Mouse (Mus musculus): Measurements from ENCODE around the gene Gm20388. TPM values are rescaled to one million over a fixed set of nuclear protein-coding genes. Genes with fewer than 3 reads are reported as not detected.

Gene Gm20388
- polyA plus RNA-seq, 1 experiment from 2014 or later = 2.5 TPM

GRCm38 (mm10) chr8:122390758-122391157, 2480.1 kb downstream of the Gm20388 start:
- Histone ChIP-seq H3K36me3 (peaks cover 97% of the 10 kb centered on the region), H3K27ac (no peak overlapping the region)
- WGBS = 91% methylated on average over 3 of the region's 3 CpGs

DNA sequence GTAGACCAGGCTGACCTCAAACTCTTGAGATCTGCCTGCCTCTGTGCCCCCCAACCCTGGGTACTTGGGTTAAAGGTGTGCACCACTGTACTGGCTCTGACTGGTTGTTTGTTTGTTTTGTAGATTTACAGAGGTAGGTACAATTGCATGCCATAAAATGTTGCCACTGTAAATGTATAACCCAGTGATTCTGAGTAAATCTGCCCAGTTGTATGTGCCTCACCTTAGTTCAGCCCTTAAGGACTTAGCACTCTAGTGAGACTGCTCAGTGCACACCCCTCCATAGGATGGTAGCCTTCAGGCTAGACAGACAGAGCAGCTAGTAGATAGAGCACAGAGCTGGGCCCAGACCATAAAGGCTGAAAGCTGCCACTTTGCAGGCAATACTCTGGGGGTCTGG, 2483.1 kb downstream of the Gm20388 start:
- Histone ChIP-seq H3K4me1 (no peaks in the 10 kb centered on the region), H3K9me3 (replicated peaks) (no peaks in the 10 kb centered on the region), H3K4me3 (no peak overlapping the region), H3K36me3 (peaks cover 93% of the 10 kb centered on the region), H3K27ac (no peak overlapping the region), H3K27me3 (ENCODE audit: low read depth, poor library complexity, severe bottlenecking) (no peaks in the 10 kb centered on the region)
- no peak for DNase-seq (ENCODE audit: low spot score)

More at GRCm38 (mm10) chr8:122390758-122391157, 2480.1 kb downstream of the Gm20388 start:
- Histone ChIP-seq H3K4me1 (no peaks in the 10 kb centered on the region), H3K4me3 (no peak overlapping the region), H3K9me3 (replicated peaks) (no peaks in the 10 kb centered on the region), H3K27me3 (ENCODE audit: low read depth, poor library complexity, severe bottlenecking) (no peaks in the 10 kb centered on the region)
- DNase-seq (ENCODE audit: low spot score) = no peak

DNA sequence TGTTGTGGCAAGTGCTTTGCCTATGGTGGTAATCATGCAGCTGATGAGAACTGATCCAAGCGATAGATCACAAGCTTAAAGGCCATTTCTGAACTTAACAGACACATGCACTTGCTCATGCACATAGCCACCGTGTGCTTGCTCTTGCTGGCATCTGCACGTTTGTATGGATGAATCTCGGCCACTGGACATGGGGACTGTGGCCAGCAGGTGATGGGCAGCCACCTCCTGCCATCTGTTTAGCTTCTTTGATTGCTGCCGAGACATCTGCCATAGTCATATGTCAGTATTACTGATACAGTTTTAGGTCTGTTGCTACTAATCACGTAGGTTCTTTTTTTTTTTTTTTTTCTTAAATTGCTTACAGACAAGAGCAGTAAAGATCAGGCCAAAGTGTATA, 2484.7 kb downstream of the Gm20388 start:
- H3K27me3 ChIP-seq (ENCODE audit: low read depth, poor library complexity, severe bottlenecking) = no peaks in the 10 kb centered on the region
- 93% methylated on average over 6 of the region's 6 CpGs for WGBS

DNA sequence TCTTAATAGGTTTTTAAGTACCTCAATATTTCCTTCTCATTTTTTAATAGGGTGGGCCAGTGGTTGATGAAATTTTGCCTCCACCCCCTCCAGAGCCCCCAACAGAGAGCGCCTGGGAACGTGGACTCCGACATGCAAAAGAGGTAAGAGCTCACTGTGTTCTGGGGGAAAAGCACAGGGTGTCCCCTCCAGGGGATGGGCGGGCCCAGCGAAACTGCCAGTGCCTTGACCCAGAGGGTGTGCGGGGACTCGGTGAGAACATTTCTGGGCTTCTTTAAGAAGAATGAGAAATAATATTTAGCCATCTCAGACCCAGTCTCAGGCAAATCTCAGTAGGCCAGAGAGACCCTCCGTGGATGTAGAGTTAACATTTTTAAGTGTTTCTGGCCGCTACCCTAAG, 2487.5 kb downstream of the Gm20388 start:
- 95% methylated on average over 9 of the region's 9 CpGs for WGBS
- no peak overlapping the region for H3K27ac ChIP-seq
- H3K9me3 ChIP-seq (replicated peaks) = no peaks in the 10 kb centered on the region
- no peak overlapping the region for H3K4me3 ChIP-seq
- H3K27me3 ChIP-seq (ENCODE audit: low read depth, poor library complexity, severe bottlenecking) = no peaks in the 10 kb centered on the region
- H3K36me3 ChIP-seq = peaks cover 97% of the 10 kb centered on the region
- no peaks in the 10 kb centered on the region for H3K4me1 ChIP-seq
- no peak for DNase-seq (ENCODE audit: low spot score)

More for the DNA sequence above, 2484.7 kb downstream of the Gm20388 start:
- no peak overlapping the region for H3K27ac ChIP-seq
- no peak overlapping the region for H3K4me3 ChIP-seq
- H3K36me3 ChIP-seq = peaks cover 94% of the 10 kb centered on the region
- DNase-seq (ENCODE audit: low spot score) = no peak
- no peaks in the 10 kb centered on the region for H3K4me1 ChIP-seq
- H3K9me3 ChIP-seq (replicated peaks) = no peaks in the 10 kb centered on the region

GRCm38 (mm10) chr8:122405146-122405805, 2494.6 kb downstream of the Gm20388 start:
- Histone ChIP-seq H3K4me1 (no peaks in the 10 kb centered on the region), H3K36me3 (peaks cover 99% of the 10 kb centered on the region), H3K27me3 (ENCODE audit: low read depth, poor library complexity, severe bottlenecking) (no peaks in the 10 kb centered on the region), H3K27ac (no peak overlapping the region), H3K4me3 (no peak overlapping the region), H3K9me3 (replicated peaks) (no peaks in the 10 kb centered on the region)
- 91% methylated on average over 9 of the region's 9 CpGs for WGBS
- no peak for DNase-seq (ENCODE audit: low spot score)

- WGBS = 96% methylated on average over 7 of the region's 7 CpGs
- no peaks in the 10 kb centered on the region for H3K4me1 ChIP-seq
- peaks cover 99% of the 10 kb centered on the region for H3K36me3 ChIP-seq
- no peak overlapping the region for H3K4me3 ChIP-seq
- no peaks in the 10 kb centered on the region for H3K27me3 ChIP-seq (ENCODE audit: low read depth, poor library complexity, severe bottlenecking)
- DNase-seq (ENCODE audit: low spot score) = no peak
- no peaks in the 10 kb centered on the region for H3K9me3 ChIP-seq (replicated peaks)
- no peak overlapping the region for H3K27ac ChIP-seq
Observed at GRCm38 (mm10) chr8:122407678-122408077, 2497.0 kb downstream of the Gm20388 start.

DNA sequence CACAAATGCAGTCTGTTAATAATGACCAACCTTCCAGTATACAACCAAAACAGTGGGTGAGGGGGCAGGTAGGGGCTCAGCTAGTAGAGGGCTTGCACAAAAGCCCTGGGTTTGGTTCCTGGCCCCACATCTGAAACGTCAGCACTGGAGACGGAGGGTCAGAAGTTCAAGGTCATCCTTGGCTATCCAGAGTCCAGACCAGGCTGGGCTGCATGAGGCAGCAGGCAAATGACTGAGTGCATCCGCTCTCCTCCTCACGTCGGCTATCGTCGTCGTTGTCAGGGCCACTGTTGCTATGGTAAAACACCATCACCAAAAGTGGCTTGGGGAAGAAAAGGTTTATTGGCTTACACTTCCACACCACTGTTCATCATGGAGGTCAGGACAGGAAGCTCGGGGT, 2503.7 kb downstream of the Gm20388 start:
- no peak for DNase-seq (ENCODE audit: low spot score)
- Histone ChIP-seq H3K27me3 (ENCODE audit: low read depth, poor library complexity, severe bottlenecking) (no peaks in the 10 kb centered on the region), H3K27ac (no peak overlapping the region), H3K9me3 (replicated peaks) (no peaks in the 10 kb centered on the region), H3K4me3 (no peak overlapping the region), H3K4me1 (no peaks in the 10 kb centered on the region), H3K36me3 (peaks cover 100% of the 10 kb centered on the region)
- 90% methylated on average over 9 of the region's 9 CpGs for WGBS

- Histone ChIP-seq H3K27ac (no peak overlapping the region), H3K4me3 (no peak overlapping the region), H3K27me3 (ENCODE audit: low read depth, poor library complexity, severe bottlenecking) (no peaks in the 10 kb centered on the region), H3K4me1 (no peaks in the 10 kb centered on the region), H3K9me3 (replicated peaks) (no peaks in the 10 kb centered on the region), H3K36me3 (peaks cover 96% of the 10 kb centered on the region)
- 95% methylated on average over 6 of the region's 6 CpGs for WGBS
- DNase-seq (ENCODE audit: low spot score) = no peak
Observed at GRCm38 (mm10) chr8:122415554-122415953, 2504.9 kb downstream of the Gm20388 start.

- DNase-seq (ENCODE audit: low spot score) = no peak
- no peak overlapping the region for H3K4me3 ChIP-seq
- WGBS = 78% methylated on average over 9 of the region's 9 CpGs
- H3K27me3 ChIP-seq (ENCODE audit: low read depth, poor library complexity, severe bottlenecking) = no peaks in the 10 kb centered on the region
- H3K9me3 ChIP-seq (replicated peaks) = no peaks in the 10 kb centered on the region
- no peaks in the 10 kb centered on the region for H3K4me1 ChIP-seq
- peaks cover 54% of the 10 kb centered on the region for H3K36me3 ChIP-seq
- H3K27ac ChIP-seq = no peak overlapping the region
Observed at GRCm38 (mm10) chr8:122419881-122420555, 2509.4 kb downstream of the Gm20388 start.

DNA sequence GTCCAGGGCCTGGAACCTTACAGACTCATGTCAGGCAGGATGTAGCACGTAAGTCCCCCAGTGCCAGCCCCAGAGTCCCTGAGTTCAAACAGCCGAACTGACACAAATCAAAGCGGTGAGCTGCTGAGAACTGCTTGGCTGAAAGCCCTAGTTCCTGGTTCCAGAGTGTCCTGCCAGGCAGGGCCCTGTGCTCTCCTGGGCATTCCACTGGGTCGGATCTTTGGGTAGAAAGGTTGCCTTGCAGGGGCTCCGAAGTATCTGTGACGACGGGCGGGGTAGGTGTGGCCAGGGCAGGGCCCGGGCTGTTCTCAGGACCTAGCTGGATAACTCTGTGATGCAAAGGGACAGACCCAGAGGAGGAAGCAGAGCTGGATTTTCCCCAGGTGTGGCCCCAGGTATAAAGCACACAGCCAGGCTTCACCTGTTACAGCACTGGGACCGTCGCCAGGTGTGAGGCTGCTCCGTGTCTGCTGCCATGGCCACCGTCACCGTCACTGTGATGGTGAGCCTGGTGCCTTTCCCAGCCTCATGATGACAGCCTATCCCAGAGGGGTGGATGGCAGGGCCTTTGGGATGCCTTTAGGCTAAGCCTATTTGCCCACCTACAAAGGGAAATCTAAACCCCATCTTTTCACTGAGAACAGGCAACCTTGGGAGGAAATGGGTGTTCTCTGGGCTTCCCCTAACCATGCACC, 2510.9 kb downstream of the Gm20388 start, which contains the start of gene Il17c:
TSS of gene Il17c (plus strand) at position 645 of the 695 bp plus-strand sequence.
- peaks cover 44% of the 10 kb centered on the region for H3K36me3 ChIP-seq
- 0 out of 2 replicates have a peak within 1 kb of the TSS, but pooled peaks have one; percentile 17 for H3K27ac ChIP-seq
- no peaks in the 10 kb centered on the region for H3K9me3 ChIP-seq (replicated peaks)
- H3K27me3 ChIP-seq (ENCODE audit: low read depth, poor library complexity, severe bottlenecking) = no peaks in the 10 kb centered on the region
- 87% methylated on average over 14 of the region's 14 CpGs for WGBS
- no peaks in the 10 kb centered on the region for H3K4me1 ChIP-seq
- DNase-seq (ENCODE audit: low spot score) = no peak
- no peak within 1 kb of the TSS for H3K4me3 ChIP-seq

GRCm38 (mm10) chr8:122423217-122423616, 2512.6 kb downstream of the Gm20388 start:
- Histone ChIP-seq H3K4me1 (no peaks in the 10 kb centered on the region), H3K4me3 (no peak overlapping the region), H3K36me3 (peaks cover 31% of the 10 kb centered on the region), H3K27ac (no peak overlapping the region), H3K27me3 (ENCODE audit: low read depth, poor library complexity, severe bottlenecking) (no peaks in the 10 kb centered on the region), H3K9me3 (replicated peaks) (no peaks in the 10 kb centered on the region)
- 87% methylated on average over 24 of the region's 24 CpGs for WGBS
- DNase-seq (ENCODE audit: low spot score) = no peak

DNA sequence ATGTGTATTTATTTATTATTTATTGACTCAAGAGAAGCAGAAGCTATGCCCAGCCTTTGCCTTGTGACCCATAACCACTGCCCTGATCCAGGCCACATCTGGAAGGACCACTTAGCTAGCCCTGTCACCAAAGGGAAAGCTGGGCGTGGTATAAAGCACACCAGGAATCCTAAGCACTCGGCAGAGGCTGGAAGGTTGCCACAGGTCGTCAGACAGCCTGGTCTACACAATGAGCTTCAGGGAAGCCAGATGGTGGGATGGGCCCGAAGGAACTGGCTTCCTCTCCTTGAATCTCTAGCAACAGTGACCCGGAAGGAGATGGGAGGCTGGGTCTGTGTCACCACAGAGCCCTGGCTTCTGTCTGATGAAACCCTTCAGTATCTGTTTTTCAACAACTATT, 2513.0 kb downstream of the Gm20388 start:
- no peak for DNase-seq (ENCODE audit: low spot score)
- 59% methylated on average over 5 of the region's 5 CpGs for WGBS
- peaks cover 26% of the 10 kb centered on the region for H3K36me3 ChIP-seq
- no peaks in the 10 kb centered on the region for H3K4me1 ChIP-seq
- H3K27ac ChIP-seq = no peak overlapping the region
- H3K4me3 ChIP-seq = no peak overlapping the region
- no peaks in the 10 kb centered on the region for H3K9me3 ChIP-seq (replicated peaks)
- no peaks in the 10 kb centered on the region for H3K27me3 ChIP-seq (ENCODE audit: low read depth, poor library complexity, severe bottlenecking)

DNA sequence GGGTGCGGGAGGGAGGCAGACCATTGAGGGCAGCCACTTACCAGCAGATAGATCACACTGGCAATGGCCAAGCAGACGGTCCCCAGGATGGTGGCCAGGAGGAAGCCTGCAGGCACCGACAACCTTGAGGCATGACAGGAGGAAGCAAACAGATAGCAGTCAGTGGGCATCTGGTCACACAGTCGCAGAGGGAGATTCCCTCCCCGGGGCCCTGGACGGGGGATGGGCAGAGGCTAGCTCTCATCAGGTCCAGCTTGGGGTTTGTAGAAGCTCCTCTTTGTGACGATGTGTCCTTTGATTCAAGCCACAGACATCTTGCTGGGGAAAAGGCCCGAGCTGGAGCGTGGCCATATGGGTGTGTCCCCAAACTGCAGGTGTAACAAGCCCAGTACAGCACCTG, 2515.5 kb downstream of the Gm20388 start:
- DNase-seq (ENCODE audit: low spot score) = no peak
- Histone ChIP-seq H3K27ac (no peak overlapping the region), H3K9me3 (replicated peaks) (no peaks in the 10 kb centered on the region), H3K27me3 (ENCODE audit: low read depth, poor library complexity, severe bottlenecking) (no peaks in the 10 kb centered on the region), H3K4me3 (no peak overlapping the region), H3K36me3 (0 out of 2 replicates have a peak, but pooled peaks cover 12% of the 10 kb centered on the region), H3K4me1 (no peaks in the 10 kb centered on the region; the same call in 1 of the 2 replicates)
- WGBS = 79% methylated on average over 9 of the region's 9 CpGs
